Mouse (Mus musculus): Measurements from ENCODE around the gene Cacna1a. TPM values are rescaled to one million over a fixed set of nuclear protein-coding genes. Genes with fewer than 3 reads are reported as not detected.

Gene Cacna1a
- total and polyA plus RNA-seq, 2 experiments from 2014 or later, result 4.2 to 8.6 TPM

GRCm38 (mm10) chr8:84417840-84418239, 29.6 kb downstream of the Cacna1a start:
- Histone ChIP-seq H3K9me3 (replicated peaks; ENCODE audit: control insufficient read depth, low read length) (peaks cover 6% of the 10 kb centered on the region; the same call in 1 of the 2 replicates), H3K36me3 (replicated peaks; ENCODE audit: control insufficient read depth, insufficient read depth, low read length) (no peaks in the 10 kb centered on the region), H3K9ac (replicated peaks; ENCODE audit: low read depth, low read length) (no peak overlapping the region), H3K4me2 (ENCODE audit: low read depth, low read length) (no peak overlapping the region), H3K4me1 (ENCODE audit: control insufficient read depth, insufficient read depth) (no peaks in the 10 kb centered on the region), H3K27ac (ENCODE audit: low read depth) (no peak overlapping the region), H3K4me3 (ENCODE audit: low read depth, low read length) (no peak overlapping the region), H3K27me3 (ENCODE audit: control insufficient read depth, insufficient read depth, low read length) (peaks cover 50% of the 10 kb centered on the region)
- ATAC-seq (ENCODE audit: insufficient read depth, low read depth) (no peak), DNase-seq (ENCODE audit: low spot score) (no peak)
- TF ChIP-seq CTCF (IDR thresholded peaks at IDR 0.05; ENCODE audit: low read depth), result no peak
- no peak for TF ChIP-seq EP300 (IDR thresholded peaks at IDR 0.05; ENCODE audit: low read depth)
- WGBS, result 53% methylated on average over 5 of the region's 5 CpGs

- Histone ChIP-seq H3K36me3 (replicated peaks; ENCODE audit: control insufficient read depth, insufficient read depth, low read length) (no peaks in the 10 kb centered on the region), H3K4me1 (ENCODE audit: control insufficient read depth, insufficient read depth) (no peaks in the 10 kb centered on the region), H3K4me3 (ENCODE audit: low read depth, low read length) (no peak overlapping the region), H3K27me3 (ENCODE audit: control insufficient read depth, insufficient read depth, low read length) (no peaks in the 10 kb centered on the region; the same call in 1 of the 2 replicates), H3K27ac (ENCODE audit: low read depth) (no peak overlapping the region), H3K9me3 (replicated peaks; ENCODE audit: control insufficient read depth, low read length) (no peaks in the 10 kb centered on the region), H3K9ac (replicated peaks; ENCODE audit: low read depth, low read length) (no peak overlapping the region), H3K4me2 (ENCODE audit: low read depth, low read length) (no peak overlapping the region)
- no peak for TF ChIP-seq EP300 (IDR thresholded peaks at IDR 0.05; ENCODE audit: low read depth)
- no peak for TF ChIP-seq CTCF (IDR thresholded peaks at IDR 0.05; ENCODE audit: low read depth)
- WGBS, result 76% methylated on average over 3 of the region's 3 CpGs
- ATAC-seq (ENCODE audit: insufficient read depth, low read depth) (no peak), DNase-seq (ENCODE audit: low spot score) (no peak)
These were observed 36.2 kb downstream of the Cacna1a start for GRCm38 (mm10) chr8:84424426-84424825.

DNA sequence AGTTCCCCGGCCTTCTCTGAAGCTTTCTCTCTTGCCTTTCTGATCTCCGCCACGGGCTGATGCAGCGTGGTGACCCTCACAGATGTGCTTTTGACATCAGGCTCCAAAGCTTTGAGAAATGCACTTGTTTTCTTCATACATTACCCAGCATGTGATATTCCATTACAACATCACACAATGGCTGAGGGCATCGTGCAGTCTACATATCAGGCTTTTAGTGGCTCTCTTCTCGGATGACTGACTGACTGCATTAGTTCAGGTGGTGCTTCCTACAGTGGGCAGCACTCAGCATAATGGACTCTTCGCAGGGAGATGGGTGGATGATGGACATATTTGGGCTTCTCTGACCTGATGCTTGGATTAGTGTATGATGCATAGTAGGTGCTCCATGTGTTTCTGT, 37.8 kb downstream of the Cacna1a start:
- Histone ChIP-seq H3K27ac (ENCODE audit: low read depth) (no peak overlapping the region), H3K27me3 (ENCODE audit: control insufficient read depth, insufficient read depth, low read length) (no peaks in the 10 kb centered on the region; the same call in 1 of the 2 replicates), H3K9ac (replicated peaks; ENCODE audit: low read depth, low read length) (no peak overlapping the region), H3K9me3 (replicated peaks; ENCODE audit: control insufficient read depth, low read length) (no peaks in the 10 kb centered on the region), H3K4me3 (ENCODE audit: low read depth, low read length) (no peak overlapping the region), H3K4me1 (ENCODE audit: control insufficient read depth, insufficient read depth) (no peaks in the 10 kb centered on the region), H3K4me2 (ENCODE audit: low read depth, low read length) (no peak overlapping the region), H3K36me3 (replicated peaks; ENCODE audit: control insufficient read depth, insufficient read depth, low read length) (no peaks in the 10 kb centered on the region)
- WGBS, result 77% methylated on average over 7 of the region's 7 CpGs
- DNase-seq (ENCODE audit: low spot score) (no peak), ATAC-seq (ENCODE audit: insufficient read depth, low read depth) (no peak)
- TF ChIP-seq EP300 (IDR thresholded peaks at IDR 0.05; ENCODE audit: low read depth), result no peak
- no peak for TF ChIP-seq CTCF (IDR thresholded peaks at IDR 0.05; ENCODE audit: low read depth)

DNA sequence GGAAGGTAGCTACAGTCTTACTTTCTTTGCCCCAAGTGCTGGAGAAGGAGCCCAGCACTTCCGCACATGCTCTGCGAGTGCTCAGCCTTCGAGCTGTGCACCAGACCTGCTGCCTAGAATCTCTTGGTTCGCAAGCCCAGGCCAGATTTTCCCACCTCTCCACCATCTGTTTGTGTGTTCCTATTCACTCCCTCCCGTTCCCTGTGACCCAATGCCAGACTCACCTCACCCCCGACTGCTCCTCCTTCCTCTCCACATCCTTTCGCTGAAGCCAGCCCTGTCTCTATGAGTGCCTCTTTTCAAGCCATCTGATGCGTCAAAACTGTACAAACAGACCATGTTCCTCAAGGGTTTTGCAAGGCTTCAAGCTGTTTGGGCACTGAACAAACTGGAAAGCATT, 38.3 kb downstream of the Cacna1a start:
- Histone ChIP-seq H3K36me3 (replicated peaks; ENCODE audit: control insufficient read depth, insufficient read depth, low read length) (no peaks in the 10 kb centered on the region), H3K9ac (replicated peaks; ENCODE audit: low read depth, low read length) (no peak overlapping the region), H3K27me3 (ENCODE audit: control insufficient read depth, insufficient read depth, low read length) (no peaks in the 10 kb centered on the region; the same call in 1 of the 2 replicates), H3K9me3 (replicated peaks; ENCODE audit: control insufficient read depth, low read length) (no peaks in the 10 kb centered on the region), H3K4me1 (ENCODE audit: control insufficient read depth, insufficient read depth) (no peaks in the 10 kb centered on the region), H3K27ac (ENCODE audit: low read depth) (no peak overlapping the region), H3K4me2 (ENCODE audit: low read depth, low read length) (no peak overlapping the region), H3K4me3 (ENCODE audit: low read depth, low read length) (no peak overlapping the region)
- WGBS, result 76% methylated on average over 8 of the region's 8 CpGs
- no peak for DNase-seq (ENCODE audit: low spot score)
- no peak for TF ChIP-seq EP300 (IDR thresholded peaks at IDR 0.05; ENCODE audit: low read depth)
- no peak for TF ChIP-seq CTCF (IDR thresholded peaks at IDR 0.05; ENCODE audit: low read depth)
- no peak for ATAC-seq (ENCODE audit: insufficient read depth, low read depth)

GRCm38 (mm10) chr8:84428034-84428433, 39.8 kb downstream of the Cacna1a start:
- Histone ChIP-seq H3K4me2 (ENCODE audit: low read depth, low read length) (no peak overlapping the region), H3K4me1 (ENCODE audit: control insufficient read depth, insufficient read depth) (no peaks in the 10 kb centered on the region), H3K4me3 (ENCODE audit: low read depth, low read length) (no peak overlapping the region), H3K9ac (replicated peaks; ENCODE audit: low read depth, low read length) (no peak overlapping the region), H3K36me3 (replicated peaks; ENCODE audit: control insufficient read depth, insufficient read depth, low read length) (no peaks in the 10 kb centered on the region), H3K27me3 (ENCODE audit: control insufficient read depth, insufficient read depth, low read length) (no peaks in the 10 kb centered on the region; the same call in 1 of the 2 replicates), H3K9me3 (replicated peaks; ENCODE audit: control insufficient read depth, low read length) (no peaks in the 10 kb centered on the region), H3K27ac (ENCODE audit: low read depth) (no peak overlapping the region)
- TF ChIP-seq EP300 (IDR thresholded peaks at IDR 0.05; ENCODE audit: low read depth), result no peak
- no peak for TF ChIP-seq CTCF (IDR thresholded peaks at IDR 0.05; ENCODE audit: low read depth)
- no peak for ATAC-seq (ENCODE audit: insufficient read depth, low read depth)
- DNase-seq (ENCODE audit: low spot score), result no peak
- 58% methylated on average over 5 of the region's 5 CpGs for WGBS

DNA sequence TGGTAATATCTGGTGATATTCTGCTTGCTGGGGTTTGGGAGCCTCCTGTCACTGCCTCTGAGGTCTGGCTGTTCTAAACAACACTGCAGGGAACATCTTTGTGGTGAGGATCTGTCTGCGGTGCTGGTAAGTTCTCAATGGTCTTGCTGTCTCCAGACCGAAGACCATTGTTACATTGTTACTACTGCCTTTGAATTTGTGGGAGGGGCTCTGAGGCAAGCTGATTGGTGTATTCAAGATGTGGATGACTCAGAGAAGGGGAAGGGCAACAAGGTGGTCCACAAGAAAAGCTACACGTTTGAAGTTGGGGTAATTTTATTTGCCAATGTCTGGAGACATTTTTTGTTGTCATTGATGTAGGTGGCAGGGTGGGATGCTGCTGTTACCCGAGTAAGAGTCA, 40.8 kb downstream of the Cacna1a start:
- Histone ChIP-seq H3K9me3 (replicated peaks; ENCODE audit: control insufficient read depth, low read length) (no peaks in the 10 kb centered on the region), H3K27ac (ENCODE audit: low read depth) (no peak overlapping the region), H3K4me2 (ENCODE audit: low read depth, low read length) (no peak overlapping the region), H3K4me3 (ENCODE audit: low read depth, low read length) (no peak overlapping the region), H3K4me1 (ENCODE audit: control insufficient read depth, insufficient read depth) (no peaks in the 10 kb centered on the region), H3K36me3 (replicated peaks; ENCODE audit: control insufficient read depth, insufficient read depth, low read length) (no peaks in the 10 kb centered on the region), H3K27me3 (ENCODE audit: control insufficient read depth, insufficient read depth, low read length) (no peaks in the 10 kb centered on the region; the same call in 1 of the 2 replicates), H3K9ac (replicated peaks; ENCODE audit: low read depth, low read length) (no peak overlapping the region)
- DNase-seq (ENCODE audit: low spot score) (no peak), ATAC-seq (ENCODE audit: insufficient read depth, low read depth) (no peak)
- WGBS, result 36% methylated on average over 4 of the region's 4 CpGs
- TF ChIP-seq EP300 (IDR thresholded peaks at IDR 0.05; ENCODE audit: low read depth) (no peak), CTCF (IDR thresholded peaks at IDR 0.05; ENCODE audit: low read depth) (no peak)
